Mouse (Mus musculus): ENCODE data around the gene Olfr1048. TPM values are rescaled to one million over a fixed set of nuclear protein-coding genes. Genes with fewer than 3 reads are reported as not detected.
"Not testable (repeated sequence)": the region's sequence is repeated elsewhere in the genome, so short reads cannot be mapped to it uniquely, and the experiment has no call there.

The Olfr1048 gene
- not detected for total RNA-seq (2021)
- long read RNA-seq, experiment 1 = 0 reads
- long read RNA-seq, experiment 2 = 0 reads

DNA sequence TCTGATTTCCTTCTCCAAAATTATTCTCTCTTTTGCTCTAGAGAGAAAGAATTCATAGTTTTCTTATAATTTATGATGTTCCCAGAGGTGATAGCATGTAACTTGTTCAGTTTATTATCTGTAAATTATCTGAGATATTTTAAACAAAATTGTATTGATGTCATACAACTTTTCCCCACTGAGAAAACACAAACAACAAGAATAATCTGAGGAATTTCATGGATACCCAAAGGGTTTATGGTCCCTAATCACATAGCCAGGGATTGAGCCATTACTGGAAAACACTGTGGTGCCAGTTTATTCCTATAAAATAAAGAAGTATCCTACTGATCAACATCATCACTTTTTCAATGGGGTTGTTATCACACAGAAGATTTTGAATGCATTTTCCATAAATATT, at the start of gene Olfr1048:
Gene Olfr1048, minus strand, starts transcription at position 101 of the 400 bp plus-strand sequence.
- DNase-seq = no peak

DNA sequence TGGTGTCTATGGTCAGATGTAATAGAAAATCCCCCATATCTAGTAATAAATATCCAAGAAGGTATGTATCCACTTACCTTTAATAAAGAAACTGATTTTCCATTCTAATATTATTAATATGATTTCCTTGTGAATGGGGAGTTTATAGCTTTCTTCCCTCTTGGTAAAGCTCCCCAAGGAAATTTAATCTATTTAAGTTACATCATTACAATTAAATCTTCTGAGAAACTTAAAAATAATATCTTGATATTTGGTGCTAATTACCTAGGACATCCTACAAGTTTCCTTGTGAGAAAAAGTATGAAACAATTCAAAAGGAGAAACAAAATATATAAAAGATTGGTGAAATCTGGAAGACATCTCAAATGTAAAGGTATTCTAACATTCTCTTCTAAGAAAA, 38.9 kb upstream of the Olfr1048 start, which contains the start of gene Olfr1051:
Gene Olfr1051, minus strand, starts transcription at position 101 of the 400 bp plus-strand sequence.
- DNase-seq = not testable (repeated sequence)

DNA sequence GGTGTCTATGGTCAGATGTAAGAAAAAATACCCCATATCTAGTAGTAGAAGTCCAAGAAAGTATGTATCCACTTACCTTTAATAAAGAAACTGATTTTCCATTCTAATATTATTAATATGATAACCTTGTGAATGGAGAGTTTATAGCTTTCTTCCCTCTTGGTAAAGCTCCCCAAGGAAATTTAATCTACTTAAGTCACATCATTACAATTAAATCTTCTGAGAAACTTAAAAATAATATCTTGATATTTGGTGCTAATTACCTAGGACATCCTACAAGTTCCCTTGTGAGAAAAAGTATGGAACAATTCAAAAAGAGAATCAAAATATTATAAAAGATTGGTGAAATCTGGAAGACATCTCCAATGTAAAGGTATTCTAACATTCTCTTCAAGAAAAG, 18.1 kb upstream of the Olfr1048 start, which contains the start of gene Olfr1049:
Gene Olfr1049, minus strand, starts transcription at position 101 of the 400 bp plus-strand sequence.
- not testable (repeated sequence) for DNase-seq

DNA sequence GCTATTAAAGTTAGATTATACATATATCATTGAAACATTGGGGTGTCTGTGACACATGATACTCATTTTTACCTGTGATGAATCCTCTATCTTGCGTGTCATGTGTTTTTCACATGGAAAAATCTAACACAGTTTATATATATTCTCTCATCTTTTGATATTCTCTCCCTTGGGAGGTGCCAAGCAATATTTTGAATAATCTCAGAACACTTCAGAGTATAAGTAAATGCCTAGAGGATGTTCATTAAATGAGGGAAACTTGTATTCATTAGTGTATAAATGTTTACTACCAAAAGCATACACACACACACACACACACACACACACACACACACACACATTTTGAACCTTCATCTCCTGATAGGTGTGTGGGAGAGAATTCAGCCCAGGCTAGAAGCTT, 8.8 kb downstream of the Olfr1048 start, which contains the start of gene Olfr1047:
Gene Olfr1047, minus strand, starts transcription at position 101 of the 400 bp plus-strand sequence.
- no peak for DNase-seq

DNA sequence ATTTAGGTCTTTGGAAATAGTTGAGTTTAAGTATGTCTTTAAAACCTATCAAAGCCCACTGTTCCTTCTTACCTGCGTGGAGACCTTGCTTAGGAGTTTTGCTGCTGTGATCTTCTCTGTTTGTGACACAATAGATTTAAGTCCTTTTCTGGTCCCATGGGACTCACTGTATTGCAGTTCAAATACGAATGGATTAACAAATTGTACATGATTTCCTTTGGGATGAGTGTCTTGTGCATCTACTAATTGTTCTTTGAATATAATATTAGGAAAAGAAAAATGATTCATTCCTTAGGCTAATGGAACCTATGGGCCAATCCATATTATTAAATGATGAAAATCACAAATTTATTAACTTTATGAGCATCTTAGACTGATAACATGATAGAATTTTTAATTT, 20.9 kb downstream of the Olfr1048 start, which contains the start of gene Olfr1046:
Gene Olfr1046, minus strand, starts transcription at position 101 of the 400 bp plus-strand sequence.
- no peak for DNase-seq

DNA sequence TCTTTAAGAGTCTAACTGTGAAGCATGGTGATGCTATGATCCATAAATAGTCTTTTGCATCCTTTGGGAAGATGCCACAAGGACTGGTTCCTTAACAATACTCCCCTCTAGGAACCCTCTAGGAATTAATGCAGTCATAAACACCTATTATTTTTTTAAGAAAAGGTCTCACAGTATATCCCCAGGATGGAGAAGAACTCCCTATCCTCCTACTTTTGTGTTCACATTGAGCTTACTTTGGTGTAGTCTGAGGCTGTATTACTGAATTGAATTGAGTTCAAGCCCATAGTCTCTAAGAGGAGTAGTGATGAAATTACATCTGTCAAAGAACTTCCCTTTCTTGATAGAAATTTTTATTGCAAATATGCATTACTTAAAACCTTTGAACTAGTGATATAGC, 37.2 kb downstream of the Olfr1048 start, which contains the start of gene Olfr1045:
Gene Olfr1045, minus strand, starts transcription at position 101 of the 400 bp plus-strand sequence.
- DNase-seq = no peak

DNA sequence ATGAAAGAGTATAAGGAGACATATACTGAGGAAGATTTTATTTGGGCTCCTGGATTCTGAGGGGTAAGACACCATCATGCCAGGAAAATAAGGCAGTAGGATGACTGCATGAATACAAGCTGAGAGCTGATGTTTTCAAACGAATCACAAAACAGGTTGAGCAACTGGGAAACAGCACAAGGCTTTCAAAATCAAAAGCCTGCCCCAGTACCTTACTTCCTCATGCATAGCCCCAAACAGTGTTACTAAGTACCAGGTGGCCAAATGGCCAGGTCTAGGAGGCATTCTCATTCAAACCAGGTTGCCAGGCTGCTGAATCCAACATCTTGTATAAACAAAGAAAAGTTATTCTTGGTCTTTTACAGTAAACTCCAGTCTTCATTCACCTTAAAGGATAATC, 44.2 kb downstream of the Olfr1048 start:
- no peak for DNase-seq

DNA sequence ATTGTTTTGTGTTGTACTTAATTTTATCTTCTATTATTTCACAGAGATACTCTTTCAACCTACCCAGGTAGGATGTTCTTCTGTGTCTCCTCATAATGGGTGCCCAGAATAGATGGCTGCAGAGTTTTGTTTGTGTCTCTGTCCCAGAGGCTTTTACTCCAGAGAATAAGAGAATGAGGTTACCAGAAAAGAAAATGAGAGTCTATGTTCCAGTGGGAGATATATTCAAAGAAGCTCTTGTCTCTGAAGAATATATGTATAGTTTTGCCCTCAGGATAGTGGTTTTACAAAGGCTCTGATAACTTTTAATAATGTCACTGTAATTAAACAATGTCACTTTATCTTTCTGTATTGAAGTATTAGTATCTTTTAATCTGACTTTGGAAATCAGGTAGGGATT, 54.5 kb downstream of the Olfr1048 start, which contains the start of gene Olfr52:
Gene Olfr52, minus strand, starts transcription at position 101 of the 400 bp plus-strand sequence.
- DNase-seq = no peak

Other genes with a start within 250 kb of the Olfr1048 start
- gene Olfr1031, start 250.0 kb downstream of the Olfr1048 start, total RNA-seq (2021) = not detected
- not detected for gene Olfr1032, start 234.7 kb downstream of the Olfr1048 start, total RNA-seq (2021)
- 1 to 10 TPM; 2.8 to 3.9 TPM for gene Olfr1033, start 219.7 kb downstream of the Olfr1048 start, total RNA-seq (2021)
- under 1 TPM; 0.12 to 0.15 TPM for gene Olfr1034, start 194.4 kb downstream of the Olfr1048 start, total RNA-seq (2021)
- gene Olfr1036, start 166.3 kb downstream of the Olfr1048 start, total RNA-seq (2021) = not detected
- gene Olfr1037, start 152.9 kb downstream of the Olfr1048 start, total RNA-seq (2021) = not detected
- gene Olfr1039, start 104.4 kb downstream of the Olfr1048 start, total RNA-seq (2021) = not detected
- gene Olfr1040, start 93.6 kb downstream of the Olfr1048 start, total RNA-seq (2021) = not detected
- not detected for gene Olfr1042, start 78.5 kb downstream of the Olfr1048 start, total RNA-seq (2021)
- not detected for gene Olfr1043, start 72.8 kb downstream of the Olfr1048 start, total RNA-seq (2021)
- not detected for gene Olfr1044, start 62.5 kb downstream of the Olfr1048 start, total RNA-seq (2021)
- not detected for gene Olfr52, start 54.6 kb downstream of the Olfr1048 start, total RNA-seq (2021)
- gene Olfr1045, start 37.3 kb downstream of the Olfr1048 start, total RNA-seq (2021) = not detected
- gene Olfr1046, start 21.0 kb downstream of the Olfr1048 start, total RNA-seq (2021) = not detected
- gene Olfr1047, start 8.9 kb downstream of the Olfr1048 start, total RNA-seq (2021) = not detected
- gene Olfr1049, start 18.0 kb upstream of the Olfr1048 start, total RNA-seq (2021) = not detected
- not detected for gene Olfr1051, start 38.8 kb upstream of the Olfr1048 start, total RNA-seq (2021)
- gene Olfr1052, start 52.2 kb upstream of the Olfr1048 start, total RNA-seq (2021) = not detected
- not detected for gene Olfr1053, start 75.0 kb upstream of the Olfr1048 start, total RNA-seq (2021)
- gene Olfr1054, start 95.1 kb upstream of the Olfr1048 start, total RNA-seq (2021) = not detected
- gene Olfr1055, start 110.0 kb upstream of the Olfr1048 start, total RNA-seq (2021) = not detected
- gene Olfr1056, start 122.2 kb upstream of the Olfr1048 start, total RNA-seq (2021) = not detected
- gene Olfr1057, start 138.1 kb upstream of the Olfr1048 start, total RNA-seq (2021) = not detected
- gene Olfr1058, start 148.3 kb upstream of the Olfr1048 start, total RNA-seq (2021) = not detected
- not detected for gene Olfr1061, start 173.8 kb upstream of the Olfr1048 start, total RNA-seq (2021)
- not detected for gene Olfr1062, start 186.5 kb upstream of the Olfr1048 start, total RNA-seq (2021)
- not detected for gene Olfr1065, start 210.3 kb upstream of the Olfr1048 start, total RNA-seq (2021)
- gene Olfr1066, start 216.0 kb upstream of the Olfr1048 start, total RNA-seq (2021) = not detected
- not detected for gene Olfr228, start 247.1 kb upstream of the Olfr1048 start, total RNA-seq (2021)

All from adrenal gland, postnatal 10 days (tissue).